Mouse (Mus musculus): ENCODE measurements at regions not wholly inside any gene's neighbourhood (a gene's known extent, or its start where the extent isn't known, plus 50 kb on each side); places are given as distances from the start of the nearest gene placed in this dataset.

- ATAC-seq (replicated peaks; ENCODE audit: insufficient number of reproducible peaks, low FRiP score, low TSS enrichment, poor library complexity, severe bottlenecking): no peak
These were observed 176.6 kb downstream of the Cand1 start for GRCm38 (mm10) chr10:119063209-119063699.

GRCm38 (mm10) chr10:119061958-119062599 lies 177.8 kb downstream of the Cand1 start:
- ATAC-seq (replicated peaks; ENCODE audit: insufficient number of reproducible peaks, low FRiP score, low TSS enrichment, poor library complexity, severe bottlenecking): no peak

DNA sequence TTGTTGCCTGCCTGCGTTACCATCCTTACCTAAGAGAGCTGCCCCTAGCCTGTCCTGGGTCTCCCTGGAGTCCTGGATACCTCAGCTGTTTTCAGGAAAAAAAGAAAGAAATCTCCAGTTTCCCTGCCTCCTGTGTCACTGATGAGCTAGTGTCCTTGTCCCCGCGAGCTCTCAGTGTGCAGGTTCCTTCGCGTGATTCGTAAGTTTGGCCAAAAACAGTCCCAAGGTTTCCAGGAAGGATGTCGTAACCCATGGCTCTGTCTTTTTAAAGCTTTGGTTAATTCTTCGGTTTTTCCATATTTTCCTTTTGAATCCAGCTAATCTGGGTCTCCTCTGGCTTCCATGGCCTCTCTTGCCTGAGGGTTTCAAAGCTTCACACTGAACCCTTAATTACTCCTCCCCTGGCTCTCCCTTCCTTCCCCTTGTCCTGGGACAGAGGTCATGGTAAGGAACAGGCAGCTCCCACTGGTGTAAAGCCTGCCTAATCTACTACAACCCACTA lies 178.5 kb downstream of the Cand1 start:
- ATAC-seq (replicated peaks; ENCODE audit: insufficient number of reproducible peaks, low FRiP score, low TSS enrichment, poor library complexity, severe bottlenecking): no peak

- ATAC-seq (replicated peaks; ENCODE audit: insufficient number of reproducible peaks, low FRiP score, low TSS enrichment, poor library complexity, severe bottlenecking): no peak
These were observed 181.3 kb downstream of the Cand1 start for GRCm38 (mm10) chr10:119058493-119059020.

DNA sequence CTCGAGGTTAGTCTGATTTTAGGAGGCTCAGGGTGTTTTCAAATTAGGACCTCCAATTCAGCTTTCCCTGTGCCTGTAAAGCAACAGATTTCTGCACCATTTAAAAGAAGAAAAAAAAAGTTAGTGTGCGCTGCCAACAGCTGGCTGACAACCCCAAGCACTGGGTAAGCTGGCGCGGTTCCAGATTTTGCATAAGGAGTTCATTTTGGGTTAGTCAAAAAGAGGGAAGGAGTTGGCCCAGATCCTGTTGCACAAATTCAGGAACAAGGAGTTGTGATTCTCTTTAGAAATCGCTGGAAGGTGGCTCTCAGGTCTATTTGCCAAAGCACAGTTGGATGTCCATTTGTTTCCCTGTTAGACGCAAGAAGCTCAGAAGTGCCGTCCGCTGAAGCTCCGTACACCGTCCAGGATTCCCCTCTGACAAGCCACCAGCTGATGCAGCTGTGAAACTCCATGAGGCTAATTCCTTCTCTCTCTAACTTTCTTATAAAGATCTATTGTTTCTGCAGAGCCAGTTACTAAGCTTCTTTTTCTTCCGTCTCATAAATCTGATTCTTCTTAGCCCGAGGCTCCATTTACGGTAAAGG lies 184.6 kb downstream of the Cand1 start:
- ATAC-seq (replicated peaks; ENCODE audit: insufficient number of reproducible peaks, low FRiP score, low TSS enrichment, poor library complexity, severe bottlenecking): no peak

GRCm38 (mm10) chr10:119054191-119055175 lies 184.5 kb upstream of the Dyrk2 start:
- ATAC-seq (replicated peaks; ENCODE audit: insufficient number of reproducible peaks, low FRiP score, low TSS enrichment, poor library complexity, severe bottlenecking): no peak

DNA sequence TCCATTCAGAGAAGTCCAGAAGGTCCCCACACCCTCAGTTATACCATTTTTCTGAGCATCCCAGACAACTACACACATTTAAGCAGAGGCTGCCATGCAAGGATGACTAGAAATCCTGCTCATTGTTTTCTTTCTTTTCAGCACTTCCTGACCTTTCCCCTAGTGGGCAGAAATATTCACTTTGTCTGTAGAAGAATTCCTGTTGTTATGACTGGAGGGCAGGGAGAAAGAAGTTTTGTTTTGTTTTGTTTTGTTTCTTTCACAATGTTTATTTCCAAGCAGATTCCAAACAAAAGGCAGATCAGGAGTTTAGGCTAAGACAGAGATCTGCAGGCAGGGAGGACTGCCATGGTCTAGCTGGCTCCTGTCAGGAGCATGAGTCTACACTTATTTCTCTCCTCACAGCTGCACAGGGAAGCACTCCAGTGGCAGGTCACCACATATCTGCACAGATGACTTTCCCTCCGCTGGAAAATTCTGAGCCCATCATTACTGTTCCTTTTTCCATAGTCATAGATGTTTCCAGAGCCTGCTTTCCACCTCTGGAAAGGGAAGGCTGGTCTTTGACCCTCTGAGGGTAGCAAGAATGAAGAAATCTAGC lies 182.5 kb upstream of the Dyrk2 start:
- ATAC-seq (replicated peaks; ENCODE audit: insufficient number of reproducible peaks, low FRiP score, low TSS enrichment, poor library complexity, severe bottlenecking): no peak

GRCm38 (mm10) chr10:119051598-119051997 lies 181.6 kb upstream of the Dyrk2 start:
- no peak for ATAC-seq (replicated peaks; ENCODE audit: insufficient number of reproducible peaks, low FRiP score, low TSS enrichment, poor library complexity, severe bottlenecking)

- ATAC-seq (replicated peaks; ENCODE audit: insufficient number of reproducible peaks, low FRiP score, low TSS enrichment, poor library complexity, severe bottlenecking): peak; percentile 43; the same call in 1 of the 2 replicates
These were observed 180.1 kb upstream of the Dyrk2 start for GRCm38 (mm10) chr10:119050017-119050685.

- no peak for ATAC-seq (replicated peaks; ENCODE audit: insufficient number of reproducible peaks, low FRiP score, low TSS enrichment, poor library complexity, severe bottlenecking)
These were observed 178.8 kb upstream of the Dyrk2 start for GRCm38 (mm10) chr10:119048643-119049420.

DNA sequence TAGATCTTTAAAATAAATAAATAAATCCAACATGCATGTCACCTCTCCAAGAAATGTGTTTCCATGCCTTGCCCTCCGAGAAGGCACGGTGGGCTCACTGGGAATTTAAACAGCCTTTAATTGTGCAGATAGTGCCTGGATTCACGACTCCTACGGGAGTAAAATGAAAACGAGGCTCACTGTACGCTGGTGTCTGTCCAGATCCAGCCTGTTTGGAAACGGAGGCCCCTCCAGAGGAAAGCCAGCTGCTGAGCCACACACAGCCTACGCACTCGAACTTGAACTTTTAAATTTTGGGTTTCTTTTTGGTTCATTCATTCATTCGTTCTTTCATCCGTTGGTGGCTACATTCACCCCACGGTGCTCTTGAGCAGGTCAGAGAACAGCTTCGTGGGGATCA lies 175.1 kb upstream of the Dyrk2 start:
- ATAC-seq (replicated peaks; ENCODE audit: insufficient number of reproducible peaks, low FRiP score, low TSS enrichment, poor library complexity, severe bottlenecking): no peak

GRCm38 (mm10) chr10:119043069-119043468 lies 173.1 kb upstream of the Dyrk2 start:
- no peak for ATAC-seq (replicated peaks; ENCODE audit: insufficient number of reproducible peaks, low FRiP score, low TSS enrichment, poor library complexity, severe bottlenecking)

GRCm38 (mm10) chr10:119040205-119040604 lies 170.2 kb upstream of the Dyrk2 start:
- no peak for ATAC-seq (replicated peaks; ENCODE audit: insufficient number of reproducible peaks, low FRiP score, low TSS enrichment, poor library complexity, severe bottlenecking)

GRCm38 (mm10) chr10:119039732-119040131 lies 169.7 kb upstream of the Dyrk2 start:
- ATAC-seq (replicated peaks; ENCODE audit: insufficient number of reproducible peaks, low FRiP score, low TSS enrichment, poor library complexity, severe bottlenecking): no peak

- ATAC-seq (replicated peaks; ENCODE audit: insufficient number of reproducible peaks, low FRiP score, low TSS enrichment, poor library complexity, severe bottlenecking): no peak
These were observed 169.0 kb upstream of the Dyrk2 start for GRCm38 (mm10) chr10:119038991-119039390.

DNA sequence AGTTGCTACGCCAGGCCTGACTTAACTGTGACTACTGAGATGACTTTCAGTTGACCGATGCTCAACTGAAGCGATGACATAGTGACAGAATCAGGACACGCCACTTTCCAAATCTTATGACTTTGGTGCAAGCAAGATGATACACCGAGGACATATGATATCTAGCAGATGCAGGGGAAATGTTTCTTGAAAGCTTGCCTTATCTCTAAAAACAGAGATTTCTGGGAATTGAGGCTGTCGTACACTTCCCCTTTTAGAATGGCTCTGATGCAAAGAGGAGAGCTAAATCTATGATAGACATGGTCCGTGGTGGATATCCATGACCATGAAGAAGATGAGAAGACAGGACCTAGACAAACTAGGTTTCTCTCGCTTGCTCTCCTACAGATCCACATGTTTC lies 167.8 kb upstream of the Dyrk2 start:
- no peak for ATAC-seq (replicated peaks; ENCODE audit: insufficient number of reproducible peaks, low FRiP score, low TSS enrichment, poor library complexity, severe bottlenecking)

DNA sequence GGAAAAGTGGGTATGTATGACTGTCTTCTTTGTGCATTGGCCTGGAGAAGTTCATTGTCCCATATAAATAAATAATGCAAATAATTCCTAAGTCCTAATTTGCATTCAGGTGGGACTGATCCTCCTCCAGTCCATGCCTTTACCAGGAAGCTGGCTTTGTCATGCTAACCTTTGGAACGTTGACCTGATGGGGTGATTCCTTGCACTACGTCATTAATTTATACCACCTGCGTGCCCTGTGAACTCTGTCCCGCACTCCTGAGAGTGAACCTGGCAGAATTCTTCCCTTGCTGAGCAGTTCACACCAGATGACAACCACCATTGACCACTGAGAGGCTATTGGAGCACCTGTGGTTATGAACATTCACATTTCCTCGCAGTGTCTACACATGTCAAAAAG lies 165.9 kb upstream of the Dyrk2 start:
- ATAC-seq (replicated peaks; ENCODE audit: insufficient number of reproducible peaks, low FRiP score, low TSS enrichment, poor library complexity, severe bottlenecking): no peak
